Mouse (Mus musculus) embryonic facial prominence, embryonic 12.5 days (tissue): ENCODE measurements around the gene Shkbp1. TPM values are rescaled to one million over a fixed set of nuclear protein-coding genes. Genes with fewer than 3 reads are reported as not detected.

ENCODE experiments used
- polyA plus RNA-seq: library from polyadenylated mRNA; unstranded; fragments of >200 nt; fragmentation: Nextera tagmentation; extraction: Ambion mirVana; gene quantifications from 2 replicates; pipeline ENCODE4 v1.2.1, GENCODE M21; 2016

The Shkbp1 gene
- polyA plus RNA-seq, 1 experiment from 2014 or later, result 75.8 TPM

Other genes starting within 250 kb of the Shkbp1 start
- gene Cyp2f2, start 236.1 kb downstream of the Shkbp1 start, polyA plus RNA-seq, result 0.63 TPM in 1 of 2 replicates, not detected in the other
- gene Cyp2t4, start 202.3 kb downstream of the Shkbp1 start, polyA plus RNA-seq, result 0.14 and 0.19 TPM in 2 replicates
- 95.8 and 99.8 TPM in 2 replicates for gene Egln2, start 189.2 kb downstream of the Shkbp1 start, polyA plus RNA-seq
- 63.9 and 71.4 TPM in 2 replicates for gene Rab4b, start 177.1 kb downstream of the Shkbp1 start, polyA plus RNA-seq
- 0.49 and 0.67 TPM in 2 replicates for gene Gm21983, start 174.9 kb downstream of the Shkbp1 start, polyA plus RNA-seq
- gene Mia, start 174.9 kb downstream of the Shkbp1 start, polyA plus RNA-seq, result 38.8 and 50.4 TPM in 2 replicates
- 3.7 and 4.7 TPM in 2 replicates for gene BC024978, start 160.2 kb downstream of the Shkbp1 start, polyA plus RNA-seq
- gene Snrpa, start 159.7 kb downstream of the Shkbp1 start, polyA plus RNA-seq, result 293 and 312 TPM in 2 replicates
- 9.2 and 11.0 TPM in 2 replicates for gene Itpkc, start 127.4 kb downstream of the Shkbp1 start, polyA plus RNA-seq
- 16.1 and 19.6 TPM in 2 replicates for gene Coq8b, start 123.0 kb downstream of the Shkbp1 start, polyA plus RNA-seq
- 36.5 and 39.7 TPM in 2 replicates for gene Numbl, start 97.6 kb downstream of the Shkbp1 start, polyA plus RNA-seq
- gene Ltbp4, start 18.3 kb downstream of the Shkbp1 start, polyA plus RNA-seq, result 15.9 and 16.8 TPM in 2 replicates
- 0.58 and 0.94 TPM in 2 replicates for gene Gm20479, start 1.4 kb upstream of the Shkbp1 start, polyA plus RNA-seq
- gene Sptbn4, start 91.7 kb upstream of the Shkbp1 start, polyA plus RNA-seq, result 0.27 and 0.51 TPM in 2 replicates
- gene Blvrb, start 92.0 kb upstream of the Shkbp1 start, polyA plus RNA-seq, result 34.5 and 36.8 TPM in 2 replicates
- 29.9 and 33.1 TPM in 2 replicates for gene Sertad3, start 117.7 kb upstream of the Shkbp1 start, polyA plus RNA-seq
- 31.1 and 32.0 TPM in 2 replicates for gene Sertad1, start 130.9 kb upstream of the Shkbp1 start, polyA plus RNA-seq
- gene Prx, start 143.3 kb upstream of the Shkbp1 start, polyA plus RNA-seq, result 5.6 and 6.2 TPM in 2 replicates
- gene Hipk4, start 167.2 kb upstream of the Shkbp1 start, polyA plus RNA-seq, result 0.95 and 1.0 TPM in 2 replicates
- 68.1 and 77.9 TPM in 2 replicates for gene Pld3, start 197.2 kb upstream of the Shkbp1 start, polyA plus RNA-seq
- 33.5 and 35.8 TPM in 2 replicates for gene 2310022A10Rik, start 197.2 kb upstream of the Shkbp1 start, polyA plus RNA-seq
- 114 and 115 TPM in 2 replicates for gene Akt2, start 235.5 kb upstream of the Shkbp1 start, polyA plus RNA-seq